Comparison of ENCODE assay signal across 9 mouse cellular contexts in genomic region chr7:25268588-25268987, GRCm38 (mm10). TPM values are rescaled to one million over a fixed set of nuclear protein-coding genes. Genes with fewer than 3 reads are reported as not detected.
DNase-seq lines count a peak whose midpoint lies in the region; ATAC-seq and TF ChIP-seq lines count a peak whose summit lies in the region.
"Had no signal": no experiment of that assay in that cellular context is flagged by ENCODE, and none has a peak within 500 bp of the region (broad histone marks: within the 10 kb centered on the region; RNA-seq: fewer than 3 reads in every experiment).

No protein-coding gene starts in this region.

- peaks cover 28% of the 10 kb centered on the region for H3K36me3 ChIP-seq in embryonic facial prominence, embryonic 12.5 days
- H3K36me3 ChIP-seq in intestine, embryonic 14.5 days (ENCODE audit: control insufficient read depth, insufficient read depth, low read length): peaks cover 27% of the 10 kb centered on the region
- H3K36me3 ChIP-seq in myocyte (ENCODE audit: control insufficient read depth, insufficient read depth): no peaks in the 10 kb centered on the region

- peak overlapping the region; percentile 84 for H3K4me2 ChIP-seq in embryonic facial prominence, embryonic 12.5 days (replicated peaks)
- peak overlapping the region; percentile 85 for H3K4me2 ChIP-seq in intestine, embryonic 14.5 days (ENCODE audit: low read length)
- H3K4me2 ChIP-seq in myocyte (ENCODE audit: low read depth): peak overlapping the region; percentile 92

- peak overlapping the region; percentile 89 for H3K27ac ChIP-seq in left cerebral cortex, adult 2 months
- H3K27ac ChIP-seq in embryonic facial prominence, embryonic 12.5 days: peak overlapping the region; percentile 75; the same call in 1 of the 2 replicates
- peak overlapping the region; percentile 65 for H3K27ac ChIP-seq in intestine, embryonic 14.5 days (ENCODE audit: low read depth)

- H3K27me3 ChIP-seq in embryonic facial prominence, embryonic 12.5 days: no peaks in the 10 kb centered on the region
- H3K27me3 ChIP-seq in intestine, embryonic 14.5 days (replicated peaks; ENCODE audit: control insufficient read depth, insufficient read depth, low read length): no peaks in the 10 kb centered on the region
- no peaks in the 10 kb centered on the region for H3K27me3 ChIP-seq in myocyte (ENCODE audit: control insufficient read depth, insufficient read depth, insufficient read length)

- H3K4me3 ChIP-seq in left cerebral cortex, adult 2 months: peak overlapping the region; percentile 58
- peak overlapping the region; percentile 87 for H3K4me3 ChIP-seq in embryonic facial prominence, embryonic 12.5 days
- H3K4me3 ChIP-seq in intestine, embryonic 14.5 days (ENCODE audit: low read depth, low read length): peak overlapping the region; percentile 78
- peak overlapping the region; percentile 84 for H3K4me3 ChIP-seq in myocyte

- intact Hi-C loops in left cerebral cortex, adult 2 months (cut with DNase I): no loop called here
- intact Hi-C loops in left cerebral cortex, postnatal 25 days (cut with DNase I): no loop called here

- TF ChIP-seq CTCF in left cerebral cortex, adult 2 months (IDR thresholded peaks at IDR 0.05): no peak

- no peak for ATAC-seq in embryonic facial prominence, embryonic 12.5 days (ENCODE audit: insufficient number of reproducible peaks, insufficient read depth, low FRiP score, low TSS enrichment)
- no peak for ATAC-seq in intestine, embryonic 14.5 days (replicated peaks; ENCODE audit: low FRiP score, low TSS enrichment, low read depth)

- H3K9ac ChIP-seq in embryonic facial prominence, embryonic 12.5 days: peak overlapping the region; percentile 81
- peak overlapping the region; percentile 66 for H3K9ac ChIP-seq in intestine, embryonic 14.5 days (ENCODE audit: low read length)

- H3K9me3 ChIP-seq in embryonic facial prominence, embryonic 12.5 days: no peaks in the 10 kb centered on the region
- H3K9me3 ChIP-seq in intestine, embryonic 14.5 days (ENCODE audit: control insufficient read depth, low read length): no peaks in the 10 kb centered on the region

- peak overlapping the region; percentile 24 for H3ac ChIP-seq in myocyte (ENCODE audit: control insufficient read depth, insufficient read length)

- H3K79me2 ChIP-seq in myocyte (ENCODE audit: control insufficient read depth, insufficient read depth): peaks cover 17% of the 10 kb centered on the region

- peaks cover 25% of the 10 kb centered on the region for H3K4me1 ChIP-seq in embryonic facial prominence, embryonic 12.5 days
- H3K4me1 ChIP-seq in intestine, embryonic 14.5 days (replicated peaks; ENCODE audit: control insufficient read depth, insufficient read depth, low read length): peaks cover 19% of the 10 kb centered on the region

- no peak for DNase-seq in left cerebral cortex, adult 2 months (ENCODE audit: extremely low spot score in 1 of 2, low spot score in 2 of 2)
- no peak for DNase-seq in left cerebral cortex, postnatal 25 days (ENCODE audit: low spot score in 2 of 2)
- DNase-seq in intestine, embryonic 14.5 days (ENCODE audit: low spot score): no peak
- no peak for DNase-seq in embryo, embryonic 11 days
- no peak for DNase-seq in c-Kit-positive CD71-positive TER-119-positive erythroid progenitor cells, embryonic 14.5 days (ENCODE audit: low spot score)
- no peak for DNase-seq in right cerebral cortex, postnatal 14 days

- 5% methylated on average over 7 of the region's 7 CpGs for WGBS in embryonic facial prominence, embryonic 12.5 days
- WGBS in intestine, embryonic 14.5 days: 2% methylated on average over 7 of the region's 7 CpGs

- TF ChIP-seq POLR2A in myocyte (IDR thresholded peaks at IDR 0.05; ENCODE audit: insufficient read length, low read depth): no peak

TF ChIP-seq in myocyte, 11 proteins besides CTCF, POLR2A, EP300 and RAD21:
- TF ChIP-seq MYOD1 (IDR thresholded peaks at IDR 0.05; ENCODE audit: control insufficient read depth in 1 of 3, insufficient read length in 2 of 3, low read depth in 2 of 3) (peak in 1 of 3 experiments; percentile 64), CEBPB (IDR thresholded peaks at IDR 0.05; ENCODE audit: insufficient read depth, poor library complexity, severe bottlenecking) (no peak), SRF (IDR thresholded peaks at IDR 0.05; ENCODE audit: control insufficient read depth, insufficient read length, low read depth) (no peak)

RNA-seq across cellular contexts. Expression of gene Cic, which starts 1.1 kb away (rescaled TPM):
- 100 to 1,000 TPM; 215 to 228 TPM for total RNA-seq in left cerebral cortex, adult 2 months (2021)
- total RNA-seq in left cerebral cortex, postnatal 25 days (2021): 100 to 1,000 TPM; 211 to 223 TPM
- polyA plus RNA-seq in embryonic facial prominence, embryonic 12.5 days (2016; fragmentation: Nextera tagmentation; extraction: Ambion mirVana): 45.7 and 47.0 TPM in 2 replicates
- 38.0 and 38.5 TPM in 2 replicates for polyA plus RNA-seq in intestine, embryonic 14.5 days (2014; fragmentation: Nextera tagmentation; extraction: Ambion mirVana)
- 65.8 TPM for polyA plus RNA-seq in myocyte (2012; fragmentation: generic; extraction: Trizol)

RNA-seq across cellular contexts. Expression of gene Erf, which starts 18.0 kb away (rescaled TPM):
- 10 to 100 TPM; 61.5 to 68.2 TPM for total RNA-seq in left cerebral cortex, adult 2 months (2021)
- total RNA-seq in left cerebral cortex, postnatal 25 days (2021): 10 to 100 TPM; 65.1 to 75.6 TPM
- polyA plus RNA-seq in embryonic facial prominence, embryonic 12.5 days (2016; fragmentation: Nextera tagmentation; extraction: Ambion mirVana): 20.0 and 20.8 TPM in 2 replicates
- 19.9 and 22.0 TPM in 2 replicates for polyA plus RNA-seq in intestine, embryonic 14.5 days (2014; fragmentation: Nextera tagmentation; extraction: Ambion mirVana)
- 42.5 TPM for polyA plus RNA-seq in myocyte (2012; fragmentation: generic; extraction: Trizol)

RNA-seq across cellular contexts. Expression of gene Pafah1b3, which starts 29.2 kb away (rescaled TPM):
- 10 to 100 TPM; 27.9 to 34.2 TPM for total RNA-seq in left cerebral cortex, adult 2 months (2021)
- total RNA-seq in left cerebral cortex, postnatal 25 days (2021): 10 to 100 TPM; 26.7 to 28.0 TPM
- 317 and 337 TPM in 2 replicates for polyA plus RNA-seq in embryonic facial prominence, embryonic 12.5 days (2016; fragmentation: Nextera tagmentation; extraction: Ambion mirVana)
- 198 and 203 TPM in 2 replicates for polyA plus RNA-seq in intestine, embryonic 14.5 days (2014; fragmentation: Nextera tagmentation; extraction: Ambion mirVana)
- 54.0 TPM for polyA plus RNA-seq in myocyte (2012; fragmentation: generic; extraction: Trizol)

RNA-seq across cellular contexts. Expression of gene Gsk3a, which starts 30.9 kb away (rescaled TPM):
- 100 to 1,000 TPM; 215 to 220 TPM for total RNA-seq in left cerebral cortex, adult 2 months (2021)
- 100 to 1,000 TPM; 213 to 224 TPM for total RNA-seq in left cerebral cortex, postnatal 25 days (2021)
- 15.9 and 17.4 TPM in 2 replicates for polyA plus RNA-seq in embryonic facial prominence, embryonic 12.5 days (2016; fragmentation: Nextera tagmentation; extraction: Ambion mirVana)
- 13.2 and 13.6 TPM in 2 replicates for polyA plus RNA-seq in intestine, embryonic 14.5 days (2014; fragmentation: Nextera tagmentation; extraction: Ambion mirVana)
- 69.4 TPM for polyA plus RNA-seq in myocyte (2012; fragmentation: generic; extraction: Trizol)

RNA-seq across cellular contexts. Expression of gene Prr19, which starts 32.6 kb away (rescaled TPM):
- total RNA-seq in left cerebral cortex, adult 2 months (2021): under 1 TPM in 1 of 2 experiments, not detected in 1; 0.27 TPM
- total RNA-seq in left cerebral cortex, postnatal 25 days (2021): not detected
- 1.0 and 1.9 TPM in 2 replicates for polyA plus RNA-seq in embryonic facial prominence, embryonic 12.5 days (2016; fragmentation: Nextera tagmentation; extraction: Ambion mirVana)
- 0.62 and 0.71 TPM in 2 replicates for polyA plus RNA-seq in intestine, embryonic 14.5 days (2014; fragmentation: Nextera tagmentation; extraction: Ambion mirVana)
- not detected for polyA plus RNA-seq in myocyte (2012; fragmentation: generic; extraction: Trizol)
- total RNA-seq: adrenal gland, postnatal 25 days had no signal
